8 mouse cellular contexts compared by ENCODE assay signal in genomic region chr9:97172075-97172474, GRCm38 (mm10).
DNase-seq lines count a peak whose midpoint lies in the region; ATAC-seq and TF ChIP-seq lines count a peak whose summit lies in the region.

No protein-coding gene starts in this region.

- no peaks in the 10 kb centered on the region for H3K9me3 ChIP-seq in hindbrain, embryonic 11.5 days (ENCODE audit: control insufficient read depth, low read length)
- no peaks in the 10 kb centered on the region for H3K9me3 ChIP-seq in hindbrain, embryonic 12.5 days (replicated peaks)
- no peaks in the 10 kb centered on the region for H3K9me3 ChIP-seq in G1E (replicated peaks)

- no peaks in the 10 kb centered on the region for H3K27me3 ChIP-seq in hindbrain, embryonic 11.5 days (ENCODE audit: control insufficient read depth, insufficient read depth, low read length)
- no peaks in the 10 kb centered on the region for H3K27me3 ChIP-seq in hindbrain, embryonic 12.5 days
- no peaks in the 10 kb centered on the region for H3K27me3 ChIP-seq in G1E (ENCODE audit: insufficient read depth, low read length)

- no peak for ATAC-seq in hindbrain, embryonic 11.5 days (ENCODE audit: low FRiP score)
- ATAC-seq in hindbrain, embryonic 12.5 days (ENCODE audit: low FRiP score) = no peak
- ATAC-seq in G1E (ENCODE audit: extremely low read depth, insufficient number of reproducible peaks, low FRiP score, poor library complexity, severe bottlenecking) = peak; percentile 45; the same call in 1 of the 2 replicates

- no peak overlapping the region for H3K4me2 ChIP-seq in hindbrain, embryonic 11.5 days (replicated peaks; ENCODE audit: low read depth, low read length)
- no peak overlapping the region for H3K4me2 ChIP-seq in hindbrain, embryonic 12.5 days (replicated peaks)

- H3K9ac ChIP-seq in hindbrain, embryonic 11.5 days (ENCODE audit: low read depth, low read length) = no peak overlapping the region
- H3K9ac ChIP-seq in hindbrain, embryonic 12.5 days = no peak overlapping the region

- WGBS in hindbrain, embryonic 11.5 days = 12% methylated on average over 3 of the region's 3 CpGs
- 14% methylated on average over 3 of the region's 3 CpGs for WGBS in hindbrain, embryonic 12.5 days

- no peaks in the 10 kb centered on the region for H3K36me3 ChIP-seq in hindbrain, embryonic 11.5 days (ENCODE audit: control insufficient read depth, insufficient read depth, low read length)
- no peaks in the 10 kb centered on the region for H3K36me3 ChIP-seq in hindbrain, embryonic 12.5 days
- no peaks in the 10 kb centered on the region for H3K36me3 ChIP-seq in G1E (replicated peaks)

- no peak overlapping the region for H3K27ac ChIP-seq in hindbrain, embryonic 11.5 days (ENCODE audit: low read depth, low read length)
- no peak overlapping the region for H3K27ac ChIP-seq in hindbrain, embryonic 12.5 days

- no peaks in the 10 kb centered on the region for H3K4me1 ChIP-seq in hindbrain, embryonic 11.5 days (replicated peaks; ENCODE audit: control insufficient read depth, insufficient read depth, low read length)
- no peaks in the 10 kb centered on the region for H3K4me1 ChIP-seq in hindbrain, embryonic 12.5 days
- no peaks in the 10 kb centered on the region for H3K4me1 ChIP-seq in G1E (ENCODE audit: insufficient read depth, low read depth, low read length)

- TF ChIP-seq CTCF in G1E (IDR thresholded peaks at IDR 0.05; ENCODE audit: low read depth, low read length) = peak; percentile 64

- peak; percentile 67 for DNase-seq in hindbrain, embryonic 11.5 days (ENCODE audit: low spot score)
- DNase-seq in B cell, adult 2 months = peak; percentile 53 to 57
- peak; percentile 23 for DNase-seq in G1E (ENCODE audit: low spot score)
- peak; percentile 78 for DNase-seq in embryo, embryonic 10.5 days (ENCODE audit: low spot score)
- peak; percentile 26 to 32 for DNase-seq in left cerebral cortex, adult 18-20 months (ENCODE audit: low spot score in 2 of 2)
- peak; percentile 52 to 55 for DNase-seq in right cerebral cortex, adult 2 months (ENCODE audit: low spot score in 2 of 2)
- DNase-seq in yolk sac, embryonic 10.5 days (ENCODE audit: low spot score) = no peak

- no peak overlapping the region for H3K4me3 ChIP-seq in hindbrain, embryonic 11.5 days (ENCODE audit: low read depth, low read length)
- no peak overlapping the region for H3K4me3 ChIP-seq in hindbrain, embryonic 12.5 days
- H3K4me3 ChIP-seq in G1E (ENCODE audit: low read depth, low read length) = no peak overlapping the region
